In genomic region chr17:29035506-29035905, GRCm38 (mm10) we compare ENCODE assay signal across 8 mouse cellular contexts. TPM values are rescaled to one million over a fixed set of nuclear protein-coding genes. Genes with fewer than 3 reads are reported as not detected.
DNase-seq lines count a peak whose midpoint lies in the region; ATAC-seq and TF ChIP-seq lines count a peak whose summit lies in the region.

No protein-coding gene starts in this region.

- no peak overlapping the region for H3K27ac ChIP-seq in ES-E14 (ENCODE audit: insufficient read depth, low read depth, low read length, poor library complexity, severe bottlenecking)
- no peak overlapping the region for H3K27ac ChIP-seq in hindbrain, embryonic 11.5 days (ENCODE audit: low read depth, low read length)
- no peak overlapping the region for H3K27ac ChIP-seq in macrophage

- H3K9ac ChIP-seq in ES-E14 (ENCODE audit: insufficient read depth, low read depth, low read length, poor library complexity, severe bottlenecking), result no peak overlapping the region; the same call in 1 of the 2 replicates
- no peak overlapping the region for H3K9ac ChIP-seq in hindbrain, embryonic 11.5 days (ENCODE audit: low read depth, low read length)

- H3K4me2 ChIP-seq in hindbrain, embryonic 11.5 days (replicated peaks; ENCODE audit: low read depth, low read length), result peak overlapping the region; percentile 95

- H3K79me2 ChIP-seq in macrophage (ENCODE audit: inconsistent target), result peaks cover 81% of the 10 kb centered on the region

- H3K4me1 ChIP-seq in ES-E14 (ENCODE audit: control insufficient read depth in 2 of 2, insufficient read depth in 2 of 2, low read length in 2 of 2, poor library complexity in 1 of 2), result peaks cover 2 to 3% of the 10 kb centered on the region in 2 experiments; a peak in 1 of 4 replicates
- no peaks in the 10 kb centered on the region for H3K4me1 ChIP-seq in hindbrain, embryonic 11.5 days (replicated peaks; ENCODE audit: control insufficient read depth, insufficient read depth, low read length)

- peaks cover 47% of the 10 kb centered on the region for H3K36me3 ChIP-seq in ES-E14 (ENCODE audit: control insufficient read depth, insufficient read depth, low read length, poor library complexity, severe bottlenecking)
- peaks cover 23% of the 10 kb centered on the region for H3K36me3 ChIP-seq in hindbrain, embryonic 11.5 days (ENCODE audit: control insufficient read depth, insufficient read depth, low read length)
- peaks cover 42% of the 10 kb centered on the region for H3K36me3 ChIP-seq in macrophage (ENCODE audit: inconsistent target)

- no peaks in the 10 kb centered on the region for H3K27me3 ChIP-seq in hindbrain, embryonic 11.5 days (ENCODE audit: control insufficient read depth, insufficient read depth, low read length)

- ATAC-seq in hindbrain, embryonic 11.5 days (ENCODE audit: low FRiP score), result no peak

- H3K9me3 ChIP-seq in ES-E14 (ENCODE audit: control insufficient read depth, insufficient read depth, low read depth, low read length), result no peaks in the 10 kb centered on the region
- H3K9me3 ChIP-seq in hindbrain, embryonic 11.5 days (ENCODE audit: control insufficient read depth, low read length), result no peaks in the 10 kb centered on the region

- H3K4me3 ChIP-seq in ES-E14 (ENCODE audit: insufficient read depth in 1 of 2, low read depth in 1 of 2, low read length in 2 of 2, poor library complexity in 1 of 2, severe bottlenecking in 1 of 2), result peak overlapping the region; percentile 96 to 98; a peak in 3 of 4 replicates
- H3K4me3 ChIP-seq in hindbrain, embryonic 11.5 days (ENCODE audit: low read depth, low read length), result peak overlapping the region; percentile 90
- peak overlapping the region; percentile 87; the same call in 1 of the 2 replicates for H3K4me3 ChIP-seq in macrophage (ENCODE audit: inconsistent target)

- DNase-seq in heart, adult 11 months, result peak; percentile 35
- DNase-seq in heart, postnatal 4 days, result no peak
- DNase-seq in ES-E14 (ENCODE audit: low read depth, low spot score) (no peak), adipocyte (ENCODE audit: low spot score) (no peak)
- no peak for DNase-seq in hindbrain, embryonic 11.5 days (ENCODE audit: low spot score)
- DNase-seq in urinary bladder, postnatal 4 days (ENCODE audit: low spot score in 2 of 2), result no peak
- no peak for DNase-seq in layer of hippocampus, adult 9-11 months

- in situ Hi-C loops in ES-E14 (cut with MboI; ENCODE audit: low sequenced_read_pairs in 2 of 2, unreplicated experiment in 2 of 2), result no loop called here

TF ChIP-seq in ES-E14, 5 proteins besides CTCF, POLR2A, EP300 and RAD21:
- TF ChIP-seq MAFK (IDR thresholded peaks at IDR 0.05; ENCODE audit: insufficient read depth, low read depth, low read length) (no peak), HCFC1 (IDR thresholded peaks at IDR 0.05; ENCODE audit: borderline replicate concordance, insufficient read depth, low read length) (no peak), ZC3H11A (IDR thresholded peaks at IDR 0.05; ENCODE audit: borderline replicate concordance, low read depth, low read length) (no peak), CHD2 (IDR thresholded peaks at IDR 0.05; ENCODE audit: low read depth, low read length) (no peak), ZNF384 (IDR thresholded peaks at IDR 0.05; ENCODE audit: low read depth, low read length) (no peak)

RNA-seq across cellular contexts. Expression of gene Srsf3, which starts 3.1 kb away (rescaled TPM):
- total RNA-seq in heart, postnatal 4 days (2021), result 100 to 1,000 TPM; 224 to 227 TPM
- total RNA-seq in ES-E14 (2012; rRNA removed), result 317 and 391 TPM in 2 replicates
- 847 and 854 TPM in 2 replicates for polyA plus RNA-seq in hindbrain, embryonic 11.5 days (2014; fragmentation: Nextera tagmentation; extraction: Ambion mirVana)
- 100 to 1,000 TPM; 298 to 475 (median 399) TPM for total RNA-seq in macrophage (2018; cell fraction: chromatin; rRNA removed)
- total RNA-seq in macrophage (2018; cell fraction: cytosol; rRNA removed), result 10 to 100 TPM; 63.8 to 95.5 (median 73.3) TPM
- total RNA-seq in macrophage (2018; cell fraction: nucleus; rRNA removed), result 100 to 1,000 TPM; 193 to 423 (median 284) TPM
- 60.3 to 155 TPM (median 85.0 TPM) in 3 replicates for polyA plus RNA-seq in macrophage (2018)

RNA-seq across cellular contexts. Expression of gene Stk38, which starts 27.7 kb away (rescaled TPM):
- 10 to 100 TPM; 64.3 to 67.4 TPM for total RNA-seq in heart, postnatal 4 days (2021)
- 78.0 and 85.7 TPM in 2 replicates for total RNA-seq in ES-E14 (2012; rRNA removed)
- polyA plus RNA-seq in hindbrain, embryonic 11.5 days (2014; fragmentation: Nextera tagmentation; extraction: Ambion mirVana), result 141 and 151 TPM in 2 replicates
- total RNA-seq in macrophage (2018; cell fraction: chromatin; rRNA removed), result 100 to 1,000 TPM; 193 to 792 (median 580) TPM
- 10 to 100 TPM; 41.5 to 90.6 (median 71.6) TPM for total RNA-seq in macrophage (2018; cell fraction: cytosol; rRNA removed)
- total RNA-seq in macrophage (2018; cell fraction: nucleus; rRNA removed), result 100 to 1,000 TPM; 124 to 452 (median 250) TPM
- polyA plus RNA-seq in macrophage (2018), result 50.4 to 96.1 TPM (median 84.7 TPM) in 3 replicates

RNA-seq across cellular contexts. Expression of gene Cdkn1a, which starts 55.3 kb away (rescaled TPM):
- 10 to 100 TPM; 55.9 to 57.1 TPM for total RNA-seq in heart, postnatal 4 days (2021)
- 17.8 and 32.3 TPM in 2 replicates for total RNA-seq in ES-E14 (2012; rRNA removed)
- 33.4 and 36.8 TPM in 2 replicates for polyA plus RNA-seq in hindbrain, embryonic 11.5 days (2014; fragmentation: Nextera tagmentation; extraction: Ambion mirVana)
- 1,000 to 10,000 TPM in 4 of 26 experiments, 100 to 1,000 TPM in 22; 134 to 1,695 (median 455) TPM for total RNA-seq in macrophage (2018; cell fraction: chromatin; rRNA removed)
- total RNA-seq in macrophage (2018; cell fraction: cytosol; rRNA removed), result 1,000 to 10,000 TPM in 5 of 26 experiments, 100 to 1,000 TPM in 21; 227 to 1,662 (median 534) TPM
- total RNA-seq in macrophage (2018; cell fraction: nucleus; rRNA removed), result 1,000 to 10,000 TPM in 7 of 26 experiments, 100 to 1,000 TPM in 19; 155 to 1,879 (median 663) TPM
- 176 to 305 TPM (median 287 TPM) in 3 replicates for polyA plus RNA-seq in macrophage (2018)
